Mouse (Mus musculus): ENCODE measurements at regions not wholly inside any gene's neighbourhood (a gene's known extent, or its start where the extent isn't known, plus 50 kb on each side); places are given as distances from the start of the nearest gene placed in this dataset.

- Histone ChIP-seq H3K36me3 (ENCODE audit: control insufficient read depth, insufficient read depth, low read length) (no peaks in the 10 kb centered on the region), H3K27ac (ENCODE audit: insufficient read depth, low read depth, low read length) (no peak overlapping the region), H3K4me1 (ENCODE audit: control insufficient read depth, insufficient read depth, insufficient read length, low read length) (no peaks in the 10 kb centered on the region), H3K27me3 (ENCODE audit: control insufficient read depth, insufficient read depth, low read length) (no peaks in the 10 kb centered on the region), H3K4me3 (ENCODE audit: low read depth, low read length) (no peak overlapping the region)
- 82% methylated on average over 3 of the region's 3 CpGs for WGBS
- TF ChIP-seq CTCF (IDR thresholded peaks at IDR 0.05; ENCODE audit: extremely low read depth, insufficient read length, insufficient replicate concordance, low read depth, low read length) (no peak), POLR2A (IDR thresholded peaks at IDR 0.05; ENCODE audit: low read depth, low read length) (no peak)
Measured at GRCm38 (mm10) chr13:115535900-115536299, 434.1 kb upstream of the Itga1 start.

DNA sequence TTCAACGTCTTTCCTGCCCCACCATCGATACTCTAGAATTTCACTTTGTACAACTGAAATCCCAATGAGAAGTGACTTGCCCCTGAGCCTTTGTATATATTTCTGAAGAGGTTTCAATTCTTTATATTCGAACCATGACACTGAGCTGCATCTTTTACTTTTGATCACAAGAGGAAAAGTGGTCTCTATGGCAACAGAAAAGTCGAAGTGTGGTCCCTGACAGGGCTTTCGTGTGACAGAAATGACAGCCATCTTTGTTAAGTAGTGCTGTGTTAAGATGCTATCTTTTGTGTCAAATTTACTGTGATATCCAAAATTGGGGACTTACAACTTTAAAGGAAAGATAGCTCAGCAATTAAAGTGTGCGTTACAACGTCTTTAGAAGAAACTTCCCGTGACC is 412.1 kb upstream of the Itga1 start:
- Histone ChIP-seq H3K4me3 (ENCODE audit: low read depth, low read length) (no peak overlapping the region), H3K36me3 (ENCODE audit: control insufficient read depth, insufficient read depth, low read length) (no peaks in the 10 kb centered on the region), H3K27ac (ENCODE audit: insufficient read depth, low read depth, low read length) (no peak overlapping the region), H3K4me1 (ENCODE audit: control insufficient read depth, insufficient read depth, insufficient read length, low read length) (no peaks in the 10 kb centered on the region), H3K27me3 (ENCODE audit: control insufficient read depth, insufficient read depth, low read length) (no peaks in the 10 kb centered on the region)
- WGBS: 72% methylated on average over 8 of the region's 8 CpGs
- TF ChIP-seq CTCF (IDR thresholded peaks at IDR 0.05; ENCODE audit: extremely low read depth, insufficient read length, insufficient replicate concordance, low read depth, low read length): no peak
- TF ChIP-seq POLR2A (IDR thresholded peaks at IDR 0.05; ENCODE audit: low read depth, low read length): no peak

DNA sequence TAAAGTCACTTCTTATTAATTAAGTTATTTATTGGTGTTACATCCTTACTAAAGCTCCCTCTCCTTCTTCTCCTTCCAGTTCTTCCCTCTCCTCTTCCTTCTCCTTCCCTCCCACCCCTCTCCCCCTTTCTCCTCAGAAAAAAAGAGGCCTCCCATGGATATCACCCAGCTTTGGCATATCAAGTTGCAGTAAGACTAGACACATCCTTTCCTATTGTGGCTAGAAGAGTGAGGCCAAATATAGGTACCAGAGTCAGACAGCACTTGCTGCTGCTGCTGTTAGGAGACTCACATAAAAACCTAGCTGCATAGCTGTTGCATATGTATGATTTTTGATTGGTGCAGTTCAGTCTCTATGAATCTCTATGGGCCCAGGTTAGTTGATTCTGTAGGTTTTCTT is 410.4 kb upstream of the Itga1 start:
- H3K27me3 ChIP-seq (ENCODE audit: control insufficient read depth, insufficient read depth, low read length): no peaks in the 10 kb centered on the region
- TF ChIP-seq CTCF (IDR thresholded peaks at IDR 0.05; ENCODE audit: extremely low read depth, insufficient read length, insufficient replicate concordance, low read depth, low read length) (no peak), POLR2A (IDR thresholded peaks at IDR 0.05; ENCODE audit: low read depth, low read length) (no peak)

GRCm38 (mm10) chr13:115508646-115509045 is 406.9 kb upstream of the Itga1 start:
- WGBS: 70% methylated on average over 3 of the region's 3 CpGs
- H3K4me3 ChIP-seq (ENCODE audit: low read depth, low read length): no peak overlapping the region
- H3K4me1 ChIP-seq (ENCODE audit: control insufficient read depth, insufficient read depth, insufficient read length, low read length): no peaks in the 10 kb centered on the region
- TF ChIP-seq POLR2A (IDR thresholded peaks at IDR 0.05; ENCODE audit: low read depth, low read length): no peak
- H3K27me3 ChIP-seq (ENCODE audit: control insufficient read depth, insufficient read depth, low read length): no peaks in the 10 kb centered on the region
- H3K36me3 ChIP-seq (ENCODE audit: control insufficient read depth, insufficient read depth, low read length): no peaks in the 10 kb centered on the region
- no peak overlapping the region for H3K27ac ChIP-seq (ENCODE audit: insufficient read depth, low read depth, low read length)

More for the DNA sequence above, 410.4 kb upstream of the Itga1 start:
- Histone ChIP-seq H3K4me1 (ENCODE audit: control insufficient read depth, insufficient read depth, insufficient read length, low read length) (no peaks in the 10 kb centered on the region), H3K36me3 (ENCODE audit: control insufficient read depth, insufficient read depth, low read length) (no peaks in the 10 kb centered on the region), H3K27ac (ENCODE audit: insufficient read depth, low read depth, low read length) (no peak overlapping the region), H3K4me3 (ENCODE audit: low read depth, low read length) (no peak overlapping the region)

- TF ChIP-seq CTCF (IDR thresholded peaks at IDR 0.05; ENCODE audit: extremely low read depth, insufficient read length, insufficient replicate concordance, low read depth, low read length) (no peak), POLR2A (IDR thresholded peaks at IDR 0.05; ENCODE audit: low read depth, low read length) (no peak)
- Histone ChIP-seq H3K4me1 (ENCODE audit: control insufficient read depth, insufficient read depth, insufficient read length, low read length) (no peaks in the 10 kb centered on the region), H3K36me3 (ENCODE audit: control insufficient read depth, insufficient read depth, low read length) (no peaks in the 10 kb centered on the region), H3K4me3 (ENCODE audit: low read depth, low read length) (no peak overlapping the region), H3K27me3 (ENCODE audit: control insufficient read depth, insufficient read depth, low read length) (no peaks in the 10 kb centered on the region), H3K27ac (ENCODE audit: insufficient read depth, low read depth, low read length) (no peak overlapping the region)
- WGBS: 31% methylated on average over 4 of the region's 4 CpGs
Measured at GRCm38 (mm10) chr13:115494399-115494798, 392.6 kb upstream of the Itga1 start.

DNA sequence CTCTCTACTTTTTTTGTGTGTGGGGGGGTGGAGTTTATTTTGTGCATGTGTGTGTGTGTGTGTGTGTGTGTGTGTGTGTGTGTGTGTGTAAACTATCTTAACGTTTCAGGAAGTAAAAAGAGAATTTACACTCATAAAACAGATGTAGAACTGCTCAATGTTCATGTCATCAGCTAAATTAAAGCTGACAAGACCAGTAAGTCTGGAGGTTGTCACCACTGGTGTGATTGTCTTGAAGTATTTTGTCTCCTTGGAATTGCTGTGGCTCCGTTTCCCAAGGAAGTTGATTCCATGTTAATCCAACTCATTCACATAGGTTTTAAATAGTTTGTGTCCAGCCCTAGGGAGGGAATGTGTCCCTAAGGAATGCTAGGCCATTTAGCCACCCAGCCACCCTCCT is 374.1 kb upstream of the Itga1 start:
- Histone ChIP-seq H3K4me1 (ENCODE audit: control insufficient read depth, insufficient read depth, insufficient read length, low read length) (no peaks in the 10 kb centered on the region), H3K36me3 (ENCODE audit: control insufficient read depth, insufficient read depth, low read length) (no peaks in the 10 kb centered on the region), H3K4me3 (ENCODE audit: low read depth, low read length) (no peak overlapping the region), H3K27ac (ENCODE audit: insufficient read depth, low read depth, low read length) (no peak overlapping the region), H3K27me3 (ENCODE audit: control insufficient read depth, insufficient read depth, low read length) (no peaks in the 10 kb centered on the region)
- TF ChIP-seq CTCF (IDR thresholded peaks at IDR 0.05; ENCODE audit: extremely low read depth, insufficient read length, insufficient replicate concordance, low read depth, low read length): no peak
- 50% methylated on average over 2 of the region's 2 CpGs for WGBS

- TF ChIP-seq CTCF (IDR thresholded peaks at IDR 0.05; ENCODE audit: extremely low read depth, insufficient read length, insufficient replicate concordance, low read depth, low read length) (no peak), POLR2A (IDR thresholded peaks at IDR 0.05; ENCODE audit: low read depth, low read length) (no peak)
- 80% methylated on average over 6 of the region's 6 CpGs for WGBS
- Histone ChIP-seq H3K4me3 (ENCODE audit: low read depth, low read length) (no peak overlapping the region), H3K27ac (ENCODE audit: insufficient read depth, low read depth, low read length) (no peak overlapping the region), H3K36me3 (ENCODE audit: control insufficient read depth, insufficient read depth, low read length) (no peaks in the 10 kb centered on the region), H3K27me3 (ENCODE audit: control insufficient read depth, insufficient read depth, low read length) (no peaks in the 10 kb centered on the region), H3K4me1 (ENCODE audit: control insufficient read depth, insufficient read depth, insufficient read length, low read length) (no peaks in the 10 kb centered on the region)
Measured at GRCm38 (mm10) chr13:115465689-115466088, 363.9 kb upstream of the Itga1 start.

DNA sequence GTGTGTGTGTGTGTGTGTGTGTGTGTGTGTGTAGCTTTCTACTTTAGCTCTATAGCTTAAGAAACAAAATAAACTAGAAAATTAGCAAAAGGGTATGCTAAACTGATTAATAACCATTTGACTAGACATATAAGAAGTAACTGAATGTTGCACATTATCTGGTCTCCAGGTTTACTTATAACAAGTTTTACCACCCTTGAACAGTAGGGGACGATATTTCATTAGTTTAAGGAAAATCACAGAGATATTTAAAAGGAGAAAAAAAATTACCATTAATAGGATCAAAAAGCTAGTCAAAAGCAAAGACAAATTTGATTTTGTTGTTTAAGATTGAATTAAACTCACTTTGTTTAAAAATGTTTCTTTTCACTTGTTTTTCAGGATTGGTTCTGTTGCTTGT is 349.5 kb upstream of the Itga1 start:
- 5% methylated on average over 1 of the region's 1 CpGs for WGBS
- no peak for TF ChIP-seq POLR2A (IDR thresholded peaks at IDR 0.05; ENCODE audit: low read depth, low read length)
- no peak for TF ChIP-seq CTCF (IDR thresholded peaks at IDR 0.05; ENCODE audit: extremely low read depth, insufficient read length, insufficient replicate concordance, low read depth, low read length)
- Histone ChIP-seq H3K27me3 (ENCODE audit: control insufficient read depth, insufficient read depth, low read length) (no peaks in the 10 kb centered on the region), H3K4me3 (ENCODE audit: low read depth, low read length) (no peak overlapping the region), H3K27ac (ENCODE audit: insufficient read depth, low read depth, low read length) (no peak overlapping the region), H3K36me3 (ENCODE audit: control insufficient read depth, insufficient read depth, low read length) (no peaks in the 10 kb centered on the region), H3K4me1 (ENCODE audit: control insufficient read depth, insufficient read depth, insufficient read length, low read length) (no peaks in the 10 kb centered on the region)
